Mouse (Mus musculus) ES-Bruce4 (cell line): ENCODE measurements around the gene Tmem245. TPM values are rescaled to one million over a fixed set of nuclear protein-coding genes. Genes with fewer than 3 reads are reported as not detected.

Source experiments
- H3K27ac ChIP-seq: 2 replicates; pipeline ENCODE4 v1.5.1; 2012; ENCODE audit warnings: low read length, inconsistent platforms; ENCODE audit not compliant: insufficient read depth
- H3K27me3 ChIP-seq: 2 replicates; pipeline ENCODE4 v1.6.1; 2012; ENCODE audit warnings: mild to moderate bottlenecking, low read length, inconsistent platforms; ENCODE audit not compliant: control insufficient read depth, poor library complexity, insufficient read depth, severe bottlenecking
- H3K36me3 ChIP-seq: 2 replicates; pipeline ENCODE4 v1.6.1; 2012; ENCODE audit warnings: inconsistent platforms, mild to moderate bottlenecking, low read length, moderate library complexity; ENCODE audit not compliant: control insufficient read depth, poor library complexity, insufficient read depth, severe bottlenecking
- H3K4me1 ChIP-seq: one replicate; pipeline ENCODE4 v1.8.1; 2011; ENCODE audit warnings: low read length; ENCODE audit not compliant: control insufficient read depth, insufficient read depth
- H3K4me3 ChIP-seq: 2 replicates; pipeline ENCODE4 v1.5.1; 2011; ENCODE audit warnings: low read depth, mild to moderate bottlenecking, low read length
- H3K9ac ChIP-seq: 2 replicates; pipeline ENCODE4 v1.6.1; 2012; ENCODE audit warnings: low read depth, mild to moderate bottlenecking, inconsistent platforms; ENCODE audit not compliant: poor library complexity, severe bottlenecking
- H3K9me3 ChIP-seq: replicated peaks from 2 replicates; pipeline ENCODE4 v1.6.1; 2012; ENCODE audit warnings: mild to moderate bottlenecking, low read length, inconsistent platforms; ENCODE audit not compliant: control insufficient read depth, poor library complexity, insufficient read depth, severe bottlenecking
- CTCF ChIP-seq: IDR thresholded peaks from one replicate; pipeline ENCODE4 v1.8.1; 2011; ENCODE audit warnings: low read depth, low read length
- EP300 ChIP-seq: IDR thresholded peaks from 2 replicates; pipeline ENCODE4 v1.6.1; 2011; ENCODE audit warnings: low read depth, low read length; ENCODE audit not compliant: insufficient read depth
- POLR2A ChIP-seq: IDR thresholded peaks from one replicate; pipeline ENCODE4 v1.8.1; 2011; ENCODE audit warnings: low read length; ENCODE audit not compliant: insufficient read depth
- polyA plus RNA-seq: library from polyadenylated mRNA; stranded (reverse); fragments of >200 nt; gene quantifications from 2 replicates; pipeline ENCODE4 v1.2.4, GENCODE M21; 2011; ENCODE audit warnings: low read depth; ENCODE audit not compliant: missing spikeins, insufficient read depth, insufficient read length

Tmem245 gene
- polyA plus RNA-seq, 1 experiment = 61.9 TPM

DNA sequence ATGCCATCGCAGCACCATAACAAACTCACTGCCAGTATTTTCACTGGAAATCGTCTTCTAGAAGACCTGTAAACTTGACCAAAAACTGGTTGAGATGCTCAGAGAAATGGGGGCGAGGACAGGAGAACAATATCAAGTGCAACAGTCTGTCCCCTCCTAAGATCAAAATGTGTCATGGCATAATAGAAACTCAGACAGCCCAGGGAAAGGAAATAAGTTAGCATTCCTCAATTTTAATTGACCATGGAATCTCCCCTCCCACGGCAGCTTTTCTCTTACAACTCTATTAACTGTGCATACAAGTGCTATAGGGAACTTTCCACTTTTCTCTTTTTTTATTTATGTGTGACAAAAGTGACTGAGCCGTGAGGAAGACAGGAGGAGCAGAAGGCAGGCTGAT is 79.5 kb downstream of the Tmem245 start:
- H3K9ac ChIP-seq = no peak overlapping the region
- TF ChIP-seq POLR2A (no peak), EP300 (no peak), CTCF (no peak)
- H3K36me3 ChIP-seq = peaks cover 5% of the 10 kb centered on the region
- no peak overlapping the region for H3K4me3 ChIP-seq
- H3K27me3 ChIP-seq = no peaks in the 10 kb centered on the region
- H3K9me3 ChIP-seq = no peaks in the 10 kb centered on the region
- no peaks in the 10 kb centered on the region for H3K4me1 ChIP-seq
- H3K27ac ChIP-seq = no peak overlapping the region

DNA sequence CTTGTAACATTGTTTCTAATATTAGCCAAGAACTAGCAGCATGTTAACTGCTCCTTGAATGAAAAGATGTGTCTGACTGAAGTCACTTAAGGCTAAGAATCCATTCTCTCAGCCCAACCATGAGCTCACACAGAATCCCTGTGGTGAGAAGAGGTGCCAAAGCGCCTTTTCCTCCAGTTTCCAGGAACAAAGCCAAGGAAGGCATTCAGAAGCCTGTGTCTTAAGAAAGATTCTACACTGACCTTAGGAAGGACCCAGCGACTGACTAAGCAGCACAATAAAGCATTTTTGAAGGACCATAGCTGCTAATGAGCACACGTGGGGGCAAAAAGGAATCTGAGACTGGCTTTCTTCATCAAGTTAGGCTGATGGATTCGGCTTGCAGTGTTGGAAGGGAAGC is 81.3 kb downstream of the Tmem245 start:
- Histone ChIP-seq H3K27me3 (no peaks in the 10 kb centered on the region), H3K27ac (0 out of 2 replicates have a peak overlapping the region, but pooled peaks have one; percentile 17), H3K4me3 (no peak overlapping the region), H3K36me3 (peaks cover 4% of the 10 kb centered on the region), H3K9me3 (no peaks in the 10 kb centered on the region), H3K9ac (no peak overlapping the region), H3K4me1 (peaks cover 3% of the 10 kb centered on the region)
- no peak for TF ChIP-seq EP300
- no peak for TF ChIP-seq POLR2A
- TF ChIP-seq CTCF = no peak

DNA sequence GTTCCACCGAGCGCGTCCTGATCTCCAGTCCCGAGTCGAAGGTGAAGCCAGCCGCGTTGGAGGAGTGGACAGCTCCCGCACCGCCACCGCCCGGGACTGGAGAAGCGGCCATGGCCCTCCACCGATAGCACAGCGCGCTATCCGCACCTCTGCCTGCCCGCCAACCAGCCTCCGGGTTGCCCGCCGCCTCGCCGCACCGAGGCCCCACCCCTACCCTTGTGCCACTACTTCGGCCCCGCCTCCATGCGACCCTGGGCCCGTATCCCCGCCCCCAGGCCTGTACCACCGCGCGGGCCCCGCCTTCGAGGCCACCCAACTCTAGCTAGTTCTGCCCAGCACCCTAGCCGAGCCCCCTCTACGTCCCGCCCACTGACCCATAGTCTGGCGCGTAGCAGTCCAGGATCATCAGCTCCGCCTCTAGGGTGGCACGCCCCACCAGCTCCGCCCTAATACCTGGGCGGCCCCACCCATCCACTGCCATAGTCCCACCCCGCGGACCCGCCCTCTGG is 82.2 kb downstream of the Tmem245 start, which contains the start of gene Ctnnal1:
Ctnnal1 (minus strand) TSS at position 186 of the 509 bp plus-strand sequence.
- Histone ChIP-seq H3K4me3 (peak within 1 kb of the TSS; percentile 98), H3K9me3 (no peaks in the 10 kb centered on the region), H3K4me1 (peaks cover 5% of the 10 kb centered on the region), H3K27ac (peak within 1 kb of the TSS; percentile 17; the same call in 1 of the 2 replicates), H3K9ac (peak within 1 kb of the TSS; percentile 79), H3K36me3 (peaks cover 3% of the 10 kb centered on the region; the same call in 1 of the 2 replicates), H3K27me3 (no peaks in the 10 kb centered on the region)
- TF ChIP-seq CTCF (no peak), EP300 (no peak), POLR2A (peak; percentile 58)

DNA sequence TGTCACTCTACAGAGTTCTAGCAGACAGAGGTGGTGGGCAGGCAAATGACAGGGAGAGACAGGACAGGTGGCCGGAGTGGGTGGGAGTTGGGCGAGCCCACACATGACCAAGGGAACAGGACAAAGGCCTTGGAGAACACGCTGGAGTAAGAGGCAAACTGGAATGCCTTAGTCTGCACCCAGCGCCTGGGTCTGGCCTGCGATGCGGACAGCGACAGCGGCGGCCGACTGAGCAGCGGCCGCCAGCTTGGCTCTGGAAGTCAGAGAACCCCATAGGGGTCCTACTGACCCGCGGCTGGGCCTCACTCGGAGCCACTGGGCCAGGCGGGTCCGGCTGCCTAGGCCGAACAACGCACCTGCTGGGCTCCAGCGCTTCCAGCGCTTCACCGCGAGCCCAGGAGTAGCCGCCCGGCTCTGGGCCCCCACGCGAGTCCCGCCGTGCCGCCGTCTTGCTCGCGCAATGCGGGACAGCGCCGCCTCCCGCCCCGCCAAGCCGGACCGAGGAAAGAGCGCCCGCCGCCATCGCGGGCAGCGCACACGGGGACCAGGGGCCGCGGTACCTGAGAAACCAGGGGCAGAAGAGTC is 82.7 kb downstream of the Tmem245 start:
- Histone ChIP-seq H3K4me3 (peak overlapping the region; percentile 98), H3K9ac (peak overlapping the region; percentile 79), H3K9me3 (no peaks in the 10 kb centered on the region), H3K27ac (no peak overlapping the region; the same call in 1 of the 2 replicates), H3K4me1 (peaks cover 5% of the 10 kb centered on the region), H3K27me3 (no peaks in the 10 kb centered on the region), H3K36me3 (peaks cover 3% of the 10 kb centered on the region; the same call in 1 of the 2 replicates)
- no peak for TF ChIP-seq POLR2A
- TF ChIP-seq EP300 = no peak
- TF ChIP-seq CTCF = no peak

DNA sequence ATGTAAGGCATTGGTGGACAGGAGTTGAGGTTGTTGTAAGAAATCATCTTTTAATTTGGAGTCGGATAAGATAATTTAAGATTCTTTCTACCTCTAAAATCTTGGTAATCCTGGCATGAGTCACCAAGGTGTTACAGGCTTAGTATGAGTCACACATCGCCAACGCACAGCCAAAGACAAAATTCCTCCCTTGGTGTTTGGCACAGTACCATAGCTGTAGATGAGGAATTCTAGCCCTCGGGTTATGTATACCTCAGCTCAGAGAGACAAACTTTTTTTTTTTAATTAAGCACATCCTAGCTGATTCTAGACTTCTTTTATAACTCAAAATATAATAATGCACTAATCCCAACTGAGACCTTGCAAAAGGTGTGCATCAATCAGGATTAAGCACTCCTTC is 83.2 kb downstream of the Tmem245 start:
- Histone ChIP-seq H3K4me1 (peaks cover 5% of the 10 kb centered on the region), H3K4me3 (peak overlapping the region; percentile 98), H3K27ac (no peak overlapping the region), H3K27me3 (no peaks in the 10 kb centered on the region), H3K9me3 (no peaks in the 10 kb centered on the region), H3K36me3 (no peaks in the 10 kb centered on the region; the same call in 1 of the 2 replicates), H3K9ac (peak overlapping the region; percentile 79)
- TF ChIP-seq POLR2A (no peak), EP300 (no peak), CTCF (no peak)

DNA sequence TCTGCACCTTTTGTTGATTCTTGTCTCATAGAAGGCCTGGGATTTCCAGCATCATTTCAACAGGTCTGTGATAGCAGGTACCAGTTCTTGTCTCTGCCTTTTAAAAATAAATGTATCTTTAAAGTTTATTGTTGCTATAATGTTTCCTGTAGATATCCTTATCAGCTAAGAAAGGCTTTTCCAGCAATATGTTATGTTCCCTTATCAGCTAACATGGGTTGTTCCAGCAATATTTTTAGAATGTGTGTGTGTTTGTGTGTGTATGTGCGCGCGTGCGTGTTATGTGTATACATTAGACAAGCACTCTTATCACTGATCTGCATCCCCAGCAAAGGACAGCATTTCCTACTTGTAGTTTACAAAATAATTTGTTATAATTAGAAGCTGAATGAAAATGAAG is 85.7 kb downstream of the Tmem245 start:
- no peaks in the 10 kb centered on the region for H3K9me3 ChIP-seq
- H3K27ac ChIP-seq = no peak overlapping the region
- TF ChIP-seq CTCF = no peak
- no peak for TF ChIP-seq EP300
- no peak for TF ChIP-seq POLR2A
- H3K4me3 ChIP-seq = no peak overlapping the region
- H3K27me3 ChIP-seq = no peaks in the 10 kb centered on the region
- H3K9ac ChIP-seq = no peak overlapping the region
- H3K36me3 ChIP-seq = no peaks in the 10 kb centered on the region
- peaks cover 5% of the 10 kb centered on the region for H3K4me1 ChIP-seq
